Mouse (Mus musculus) heart, postnatal 36 days (tissue): ENCODE results near the gene Dstn. TPM values are rescaled to one million over a fixed set of nuclear protein-coding genes. Genes with fewer than 3 reads are reported as not detected.
A peak's percentile ranks its signal among the peaks of the same experiment; 100 is the strongest.

ENCODE experiments used
- DNase-seq, 2 experiments: peaks; one replicate each; pipeline ENCODE4 v3.0.0; 2021 to 2022
- intact Hi-C: fragments of 180-260 bp; cut with DNase I; formaldehyde crosslinking; loops from one replicate; pipeline ENCODE4 v1.15.1; 2025
- total RNA-seq, 2 experiments: library from RNA; stranded (reverse); gene quantifications; 2 replicates each; pipeline ENCODE4 v1.2.3; 2021

Gene Dstn
- total RNA-seq, 2 experiments from 2014 or later = 196 to 202 TPM

DNA sequence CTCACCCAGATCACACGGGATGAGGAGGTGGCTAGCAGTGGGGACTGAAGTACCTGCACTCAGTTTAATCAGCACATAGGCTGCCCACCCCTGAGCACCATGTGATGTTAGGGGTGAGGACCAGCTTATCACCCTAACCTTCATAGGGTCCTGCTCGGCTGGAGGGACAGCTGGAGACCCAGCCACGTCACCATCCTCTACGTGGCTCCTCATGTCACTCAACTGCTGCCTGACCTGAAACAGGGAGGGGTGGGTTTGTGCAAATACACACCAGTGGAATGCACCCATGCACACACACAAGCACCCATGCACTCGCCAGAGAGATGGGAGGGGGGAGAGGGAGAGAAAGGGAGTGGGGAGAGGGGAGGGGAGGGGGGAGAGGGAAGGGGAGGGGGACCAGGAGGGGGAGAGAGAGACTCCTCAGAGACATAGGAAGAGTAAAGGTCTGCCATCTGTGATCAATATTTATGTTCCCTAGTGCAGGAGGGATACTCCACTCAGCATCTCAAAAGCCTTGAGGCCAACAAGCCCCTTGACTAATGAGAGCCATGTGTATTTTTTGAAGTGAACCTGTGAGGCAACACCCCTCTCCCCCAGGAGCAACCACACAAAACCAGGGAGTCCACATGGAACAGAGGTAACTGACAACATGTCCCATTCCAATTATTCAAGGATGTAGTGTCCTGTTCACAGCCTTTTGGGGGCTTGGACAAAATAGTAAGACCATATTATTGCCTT, 35.3 kb downstream of the Dstn start:
- no peak for DNase-seq
- intact Hi-C loops = no loop called here

DNA sequence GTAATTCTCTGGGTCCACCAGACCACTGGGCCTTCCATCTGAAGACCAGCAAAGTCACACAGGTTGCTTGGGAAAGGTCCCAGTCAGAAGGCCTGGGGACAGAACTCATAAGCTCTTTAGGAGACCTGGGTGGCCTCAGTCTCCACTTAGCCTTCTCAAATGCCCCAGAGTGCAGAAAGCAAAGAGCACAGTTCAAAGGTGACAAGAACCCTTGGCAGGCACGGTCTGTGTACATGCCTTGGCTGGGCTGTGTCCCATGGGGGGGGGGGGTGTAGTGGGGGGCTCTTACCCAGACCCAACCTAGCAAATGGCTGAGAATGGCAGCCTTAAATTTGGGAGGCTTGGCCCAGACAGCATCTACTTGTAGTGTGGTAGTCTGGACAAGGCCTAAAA, 35.9 kb downstream of the Dstn start:
- intact Hi-C loops = no loop called here

DNA sequence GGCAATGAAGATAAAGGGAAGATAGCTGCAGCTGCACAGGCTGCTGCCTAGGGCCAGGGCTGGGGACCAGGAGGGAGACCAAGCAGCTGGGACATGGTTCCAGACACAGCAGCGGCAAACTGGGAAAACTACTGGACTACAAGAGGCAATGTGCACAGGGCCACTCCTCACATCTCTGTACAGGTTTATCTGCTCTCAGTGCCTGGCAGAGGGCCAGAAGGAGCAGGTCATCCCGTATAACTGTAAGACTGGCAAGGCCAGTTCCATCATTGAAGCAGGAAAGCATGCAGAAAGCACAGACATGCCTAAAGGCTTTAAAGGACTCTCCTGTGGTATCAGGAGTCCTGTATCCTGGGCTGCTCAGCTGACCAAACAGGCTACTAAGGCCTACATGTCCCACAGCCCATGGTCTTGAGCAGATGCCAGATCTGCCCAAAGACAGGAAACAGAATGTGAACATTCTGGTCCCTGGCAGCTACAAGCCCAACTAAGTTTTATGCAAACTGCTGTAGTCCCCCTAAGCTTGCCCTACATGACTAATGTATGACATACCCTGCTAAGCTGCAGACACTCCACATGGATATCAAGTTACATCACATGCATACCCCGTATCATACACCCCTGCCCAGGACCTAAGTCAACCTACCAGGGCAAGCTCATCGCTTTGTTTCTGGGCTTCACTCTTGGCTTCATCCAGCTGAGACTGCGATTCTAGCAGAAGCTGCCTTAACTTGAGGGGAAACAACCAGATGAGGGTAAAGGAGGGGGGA, 36.6 kb downstream of the Dstn start:
- intact Hi-C loops = no loop called here
- DNase-seq = peak in 1 of 2 experiments; percentile 18

More for the DNA sequence above, 35.9 kb downstream of the Dstn start:
- DNase-seq = no peak

DNA sequence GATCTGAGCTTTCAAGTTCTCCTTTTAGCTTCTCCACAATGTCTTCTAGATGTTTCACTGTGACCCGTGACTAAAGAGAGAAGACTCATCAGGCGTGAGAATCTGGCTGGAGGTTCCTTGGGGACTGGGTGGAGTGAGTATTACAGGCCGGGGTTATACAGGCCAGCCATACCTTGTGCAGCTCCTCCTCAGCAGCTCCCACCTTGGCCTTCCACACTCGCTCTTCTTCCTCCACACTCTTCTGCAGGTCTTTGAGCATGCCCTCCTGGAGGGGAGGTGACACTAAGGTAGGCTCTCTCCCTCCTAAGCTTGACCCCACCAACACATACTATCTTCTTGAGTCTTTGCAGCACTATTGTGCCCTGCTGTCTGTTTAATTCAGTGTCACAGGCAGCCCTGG, 38.8 kb downstream of the Dstn start:
- no peak for DNase-seq
- intact Hi-C loops = no loop called here

DNA sequence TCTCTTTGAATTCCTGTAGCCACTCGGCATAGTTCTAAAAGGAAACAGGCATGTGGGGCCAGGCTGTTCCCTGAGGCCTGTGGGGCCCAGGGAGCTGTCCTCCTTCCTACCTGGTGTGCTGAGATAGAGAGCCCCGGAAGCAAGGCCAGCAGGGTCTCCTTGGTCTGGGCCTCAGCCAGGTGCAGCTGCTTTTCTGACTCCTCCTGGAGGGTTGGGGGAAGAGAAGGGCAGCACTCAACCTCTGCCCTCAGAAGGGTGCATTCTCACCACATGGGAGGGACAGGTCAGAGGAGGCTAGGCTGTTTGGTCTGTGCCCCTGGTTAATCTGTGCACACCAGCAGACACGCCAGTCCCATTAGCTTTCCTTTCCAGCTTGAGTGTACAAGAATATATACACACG, 39.9 kb downstream of the Dstn start:
- no peak for DNase-seq

DNA sequence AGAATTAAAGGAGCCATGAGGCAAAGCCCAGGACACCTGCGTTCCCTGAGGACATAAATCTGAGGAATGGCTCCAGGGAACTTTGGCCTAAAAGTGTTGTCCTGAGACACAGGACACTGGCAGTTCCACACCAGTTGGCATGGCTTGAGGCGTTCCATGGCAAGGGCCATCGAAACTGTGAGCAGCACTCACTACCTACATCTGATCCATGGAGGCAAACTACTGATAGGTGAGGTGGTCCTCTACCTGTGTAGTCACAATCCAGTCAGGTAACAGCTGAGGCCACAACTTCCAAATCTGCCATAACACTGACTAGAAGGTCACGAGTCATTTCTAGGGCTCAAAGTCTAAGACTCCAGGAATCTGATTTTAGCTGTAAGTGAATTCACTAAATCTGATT, 40.6 kb downstream of the Dstn start:
- DNase-seq = no peak
- intact Hi-C loops = no loop called here

More for the DNA sequence above, 39.9 kb downstream of the Dstn start:
- intact Hi-C loops = no loop called here

DNA sequence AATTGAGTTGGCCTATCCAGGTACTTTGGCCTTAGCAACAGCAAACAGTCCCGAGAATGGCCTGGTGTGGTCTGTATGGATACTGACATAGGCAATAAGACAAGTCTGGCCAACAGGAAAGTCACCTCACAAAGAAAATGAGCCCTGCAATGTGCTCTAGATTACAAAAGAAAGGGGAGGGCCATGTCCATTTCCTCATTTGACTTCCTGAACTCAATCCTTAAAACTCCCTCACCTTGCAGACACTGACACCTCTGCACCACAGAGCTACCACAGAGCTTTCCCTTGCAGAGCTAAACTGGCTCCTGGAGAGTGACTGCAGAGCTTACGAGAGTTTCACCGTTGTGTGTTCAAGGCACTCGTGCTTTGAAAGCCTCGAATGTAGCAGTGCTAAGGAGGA, 47.1 kb downstream of the Dstn start:
- intact Hi-C loops = no loop called here
- no peak for DNase-seq

DNA sequence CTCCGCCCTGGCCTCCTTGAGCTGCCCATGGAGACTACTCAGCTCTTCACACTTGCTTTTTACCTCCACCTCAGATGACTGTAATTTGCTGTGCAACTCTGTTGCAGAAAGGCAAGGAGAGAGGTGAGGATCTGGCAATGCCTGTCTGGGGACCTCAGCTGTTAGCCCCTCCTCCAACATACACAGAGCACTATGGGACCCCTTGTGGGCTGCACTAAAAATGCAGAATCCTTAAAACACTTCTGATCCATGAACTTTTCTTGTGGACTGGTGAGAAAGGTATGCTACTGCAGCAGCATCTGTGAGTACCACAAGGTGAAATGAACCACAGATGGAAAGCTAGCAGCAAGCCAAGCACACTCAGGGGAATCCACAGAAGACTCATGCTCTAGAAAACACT, 48.2 kb downstream of the Dstn start:
- DNase-seq = no peak
- intact Hi-C loops = no loop called here

DNA sequence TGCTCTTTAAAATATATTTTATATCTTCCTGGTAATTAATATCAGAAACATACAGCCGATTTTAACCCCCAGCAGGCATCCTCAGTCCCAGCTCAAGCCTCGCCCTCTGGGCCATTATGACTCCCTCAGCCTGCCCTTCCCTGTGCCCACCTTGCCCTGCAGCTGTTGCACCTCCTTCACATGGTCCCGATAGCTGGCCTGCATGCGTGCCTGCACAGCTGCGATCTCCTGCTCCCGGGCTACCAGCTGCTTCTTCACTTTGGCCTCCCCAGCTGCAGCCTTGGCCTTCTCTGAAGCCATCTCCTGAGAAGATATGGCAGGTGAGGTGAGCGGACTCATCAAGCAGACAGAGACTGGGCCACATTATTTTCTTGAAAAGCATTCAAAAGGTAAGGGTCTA, 54.1 kb downstream of the Dstn start:
- intact Hi-C loops = no loop called here
- DNase-seq = no peak

DNA sequence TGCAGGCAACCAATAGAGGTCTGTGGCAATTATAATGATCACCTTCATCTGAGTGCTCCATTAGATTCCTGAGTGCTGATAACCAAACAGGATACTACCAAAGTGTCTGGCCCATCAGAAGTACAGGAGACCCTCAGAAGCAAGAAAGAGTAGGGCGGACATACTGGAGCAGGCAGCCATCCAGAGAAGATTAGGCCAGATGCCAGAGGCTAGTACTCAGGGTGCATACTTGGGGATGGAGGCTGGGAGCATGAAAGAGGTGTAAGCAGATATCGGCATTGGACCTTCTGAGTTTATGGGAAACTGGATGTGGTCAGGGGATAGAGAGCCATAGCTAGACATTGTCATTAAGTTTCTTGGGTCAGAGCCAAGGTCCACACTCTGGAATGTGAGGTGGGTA, 55.7 kb downstream of the Dstn start:
- DNase-seq = no peak
- intact Hi-C loops = no loop called here

DNA sequence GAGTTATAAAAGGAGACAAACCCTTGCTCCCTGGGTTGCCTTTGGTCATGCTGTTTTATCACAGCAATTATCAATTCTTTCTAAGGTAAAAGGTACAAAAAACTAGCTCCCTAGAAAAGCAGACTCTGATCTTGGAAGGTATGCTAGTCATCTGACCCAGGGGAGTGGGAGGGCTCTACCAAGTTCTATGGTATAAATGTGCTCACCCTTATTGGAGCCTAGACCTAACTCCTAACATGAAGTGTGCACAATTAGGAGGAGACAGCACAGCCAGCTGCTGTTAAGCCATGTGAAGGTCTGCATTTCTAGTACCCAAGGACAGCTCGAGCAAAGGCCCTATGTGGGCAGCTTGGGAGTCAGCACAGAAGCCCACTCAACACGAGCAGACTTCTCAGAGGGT, 56.8 kb downstream of the Dstn start:
- DNase-seq = no peak

DNA sequence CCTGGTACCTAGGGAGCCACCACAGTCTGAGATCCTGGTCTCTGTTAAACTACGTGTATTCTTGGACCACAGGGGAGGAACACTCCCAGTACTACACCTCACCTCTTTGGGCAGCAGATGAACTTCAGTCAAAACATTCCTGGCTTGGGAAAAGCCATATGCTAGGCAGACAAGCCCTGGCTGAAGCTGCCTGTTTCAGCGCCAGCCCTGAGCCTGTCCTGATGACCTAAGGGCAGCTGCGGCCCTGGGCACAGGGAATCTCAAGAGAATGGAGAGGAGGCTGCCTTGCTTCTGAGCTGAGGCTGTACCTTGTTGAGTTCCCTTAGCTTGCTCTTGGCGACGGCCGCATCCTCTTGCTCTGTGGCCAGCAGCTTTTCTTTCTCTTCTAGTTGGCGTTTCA, 58.0 kb downstream of the Dstn start:
- intact Hi-C loops = no loop called here
- no peak for DNase-seq

More for the DNA sequence above, 56.8 kb downstream of the Dstn start:
- intact Hi-C loops = no loop called here

DNA sequence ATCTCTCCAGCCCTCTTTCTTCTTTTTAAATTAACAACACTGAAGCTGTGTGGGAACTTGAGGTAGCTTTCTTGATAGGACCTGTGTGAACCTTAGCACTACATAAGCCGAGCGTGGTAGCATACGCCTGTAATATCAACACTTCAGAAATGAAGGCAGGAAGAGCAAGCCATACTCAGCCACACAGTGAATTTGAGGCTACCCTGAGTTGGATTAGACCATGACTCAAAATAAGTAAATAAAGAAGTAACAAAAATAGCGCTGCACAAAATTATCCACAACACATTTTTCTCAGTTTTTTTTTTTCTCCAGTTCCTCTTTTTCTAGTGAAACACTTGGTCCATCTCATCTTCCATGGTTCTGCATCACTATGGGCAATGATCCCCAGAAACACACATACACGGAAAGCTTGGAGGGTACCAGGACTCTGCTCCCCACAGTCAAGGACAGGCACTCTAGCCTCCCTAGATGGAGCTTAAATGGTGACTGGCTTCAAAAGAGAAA, 60.1 kb downstream of the Dstn start:
- intact Hi-C loops = no loop called here
- DNase-seq = no peak

DNA sequence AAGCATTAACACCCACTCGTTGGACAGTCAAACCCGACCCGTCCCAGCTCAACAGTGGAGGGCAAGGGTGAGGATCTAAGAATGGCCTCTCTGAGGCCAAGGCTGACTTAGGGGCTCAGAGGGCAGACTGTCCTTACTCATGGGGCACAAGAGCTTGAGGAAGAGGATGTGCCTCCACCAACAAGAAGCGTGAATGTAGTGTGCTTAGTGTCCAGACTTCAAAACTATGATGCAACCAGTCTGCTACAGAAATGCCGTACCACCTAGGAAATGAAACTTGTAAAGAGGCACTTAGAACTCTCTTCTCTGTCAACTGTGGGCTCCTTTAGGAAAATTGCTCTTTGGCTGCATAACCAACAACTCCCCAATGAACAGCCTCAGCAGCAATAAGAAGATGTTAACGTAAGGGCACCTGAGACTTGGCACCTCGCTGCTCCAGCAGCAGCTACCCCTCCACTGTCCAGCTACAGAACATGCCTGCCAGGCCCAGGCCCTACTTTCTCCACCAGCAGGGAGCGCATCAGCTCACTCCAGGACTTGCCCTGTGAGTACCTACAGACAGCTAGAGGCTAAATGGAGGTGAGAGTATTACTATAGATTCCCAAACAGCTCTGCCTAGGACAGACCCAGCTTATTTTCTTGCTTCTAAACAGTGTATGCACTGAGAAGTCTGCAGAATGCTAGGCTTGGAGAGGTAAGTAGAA, 63.5 kb downstream of the Dstn start:
- intact Hi-C loops = no loop called here
- DNase-seq = no peak

DNA sequence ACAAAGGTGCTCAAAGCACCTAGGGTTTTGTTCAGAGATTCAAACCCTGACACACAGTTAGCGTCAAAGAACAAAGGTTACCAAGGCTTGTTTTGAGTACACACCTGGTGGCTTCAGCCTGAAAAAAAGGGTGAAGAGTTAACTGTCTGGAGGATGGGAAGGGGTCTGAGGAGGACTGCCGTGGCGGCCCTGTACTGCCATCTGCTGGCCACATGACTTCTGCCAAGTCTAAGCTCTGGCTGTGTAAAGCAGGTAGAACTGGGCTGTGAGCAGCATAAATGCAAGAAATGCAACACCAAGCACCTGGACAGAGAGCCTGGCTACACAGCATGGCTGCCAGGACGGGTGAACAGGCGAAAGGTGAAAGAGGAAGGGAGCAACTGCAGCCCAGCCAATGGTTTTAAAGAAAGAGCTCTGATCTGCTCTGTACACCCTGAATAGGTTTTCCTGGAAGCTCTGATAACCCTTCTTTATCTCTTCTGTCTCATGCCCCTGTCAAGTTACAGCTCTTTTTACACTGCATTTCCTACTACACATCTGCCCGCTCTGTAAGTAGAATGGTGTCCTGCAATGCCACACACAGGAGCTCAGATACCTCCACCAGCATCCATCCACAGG, 65.8 kb downstream of the Dstn start:
- DNase-seq = peak; percentile 60 to 76
- intact Hi-C loops = loop anchor here (2.0 to 5.0 kb wide), 4 partner anchors 64 to 236 kb away; partner anchors contain the start of gene Dstn

DNA sequence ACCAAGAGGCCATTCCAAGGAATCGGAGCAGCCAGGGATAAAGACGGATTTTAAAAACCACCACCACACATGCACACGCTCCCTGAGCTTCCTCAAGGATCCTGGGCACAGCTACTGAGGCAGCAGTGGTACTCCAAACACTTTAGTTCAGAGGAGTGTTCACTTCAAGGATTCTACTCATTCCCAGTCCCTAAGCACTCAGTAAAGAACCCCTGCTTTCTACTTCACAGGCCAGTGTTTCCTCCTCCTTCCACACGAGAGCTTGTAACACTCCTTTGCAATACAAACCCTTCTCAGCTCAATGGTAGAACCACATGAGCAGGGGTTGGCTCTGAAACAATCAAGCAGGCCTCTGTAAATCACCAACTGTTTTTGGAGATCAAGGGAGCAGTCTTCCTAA, 67.0 kb downstream of the Dstn start:
- DNase-seq = no peak
- intact Hi-C loops = loop anchor here (5.0 kb wide), 1 partner anchor 65 kb away; the partner anchor contains the start of gene Dstn

DNA sequence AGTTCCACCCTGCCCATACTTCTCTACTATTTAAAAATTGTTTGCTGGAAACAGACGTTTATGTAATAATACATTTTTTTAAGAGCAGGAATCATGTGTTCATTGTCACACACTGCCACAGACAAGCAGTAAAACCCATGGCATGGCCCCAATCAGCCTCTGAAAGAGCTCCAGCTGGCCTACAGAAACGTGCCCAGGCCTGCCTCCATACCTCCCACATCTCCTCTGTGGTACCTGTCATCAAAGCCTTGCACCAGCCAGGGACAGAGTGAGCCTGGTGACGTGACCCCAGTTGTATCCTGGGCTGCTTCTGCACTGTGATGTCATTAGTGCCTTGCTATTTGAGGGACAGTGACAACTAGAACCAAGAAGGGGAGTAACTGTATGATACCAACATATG, 67.8 kb downstream of the Dstn start:
- no peak for DNase-seq
- intact Hi-C loops = loop anchor here (5.0 kb wide), 1 partner anchor 66 kb away; the partner anchor contains the start of gene Dstn

DNA sequence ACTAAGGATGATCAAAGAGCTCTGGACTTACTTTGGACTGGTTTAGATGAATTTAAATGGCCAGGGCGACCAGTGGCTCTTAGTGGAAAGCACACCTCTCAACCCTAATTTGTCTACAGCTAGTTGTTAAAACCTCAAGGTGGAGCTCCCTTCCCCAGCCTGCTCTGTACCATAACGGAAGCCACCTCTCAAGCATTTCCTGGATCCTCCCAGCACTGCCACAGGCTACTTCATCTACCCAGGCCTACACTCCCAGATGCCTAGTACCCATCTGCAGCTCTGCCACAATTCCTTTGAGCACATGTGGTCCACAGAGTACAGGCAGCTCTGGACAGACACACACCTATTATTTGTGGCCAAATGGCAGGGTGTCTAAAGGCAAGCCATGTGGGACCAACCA, 68.4 kb downstream of the Dstn start:
- DNase-seq = no peak
- intact Hi-C loops = loop anchor here (5.0 kb wide), 1 partner anchor 66 kb away; the partner anchor contains the start of gene Dstn

DNA sequence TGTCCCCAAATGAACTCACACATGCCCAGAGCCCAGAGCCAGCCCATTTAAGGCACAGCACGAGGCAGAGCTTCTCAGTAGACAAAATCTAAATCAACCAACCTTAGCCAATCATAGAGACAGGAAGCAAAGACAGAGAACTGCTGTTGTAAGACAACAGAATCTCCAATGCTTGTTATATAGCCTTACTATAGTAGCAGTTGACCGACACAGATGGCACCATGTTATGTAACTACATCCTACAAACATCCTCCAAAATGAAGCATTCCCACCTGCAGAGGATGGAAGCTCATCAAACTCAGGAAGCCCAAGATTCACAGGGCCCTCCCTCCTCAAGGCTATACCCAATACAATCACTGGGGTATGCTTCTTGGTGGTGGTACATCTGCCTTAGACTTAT, 72.4 kb downstream of the Dstn start:
- intact Hi-C loops = no loop called here

DNA sequence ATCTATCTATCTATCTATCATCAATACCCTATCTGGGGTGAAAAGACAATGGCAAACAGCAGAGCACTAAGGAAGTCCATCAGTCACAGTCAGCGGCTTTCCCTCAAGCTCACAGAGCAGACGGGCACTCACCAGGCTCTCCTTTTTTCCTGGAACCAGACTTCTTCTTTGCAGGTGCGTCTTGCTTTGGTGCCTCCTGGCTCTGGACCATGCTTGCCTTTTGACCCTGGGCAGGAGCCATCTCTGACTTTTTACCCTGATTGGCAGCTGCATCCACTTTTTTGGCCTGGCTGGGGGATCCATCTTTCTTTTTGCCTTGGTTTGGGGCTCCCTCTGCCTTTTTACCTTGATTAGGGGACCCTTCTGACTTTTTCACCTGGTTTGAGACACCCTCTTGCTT, 72.9 kb downstream of the Dstn start:
- intact Hi-C loops = no loop called here
- no peak for DNase-seq

More for the DNA sequence above, 72.4 kb downstream of the Dstn start:
- no peak for DNase-seq

DNA sequence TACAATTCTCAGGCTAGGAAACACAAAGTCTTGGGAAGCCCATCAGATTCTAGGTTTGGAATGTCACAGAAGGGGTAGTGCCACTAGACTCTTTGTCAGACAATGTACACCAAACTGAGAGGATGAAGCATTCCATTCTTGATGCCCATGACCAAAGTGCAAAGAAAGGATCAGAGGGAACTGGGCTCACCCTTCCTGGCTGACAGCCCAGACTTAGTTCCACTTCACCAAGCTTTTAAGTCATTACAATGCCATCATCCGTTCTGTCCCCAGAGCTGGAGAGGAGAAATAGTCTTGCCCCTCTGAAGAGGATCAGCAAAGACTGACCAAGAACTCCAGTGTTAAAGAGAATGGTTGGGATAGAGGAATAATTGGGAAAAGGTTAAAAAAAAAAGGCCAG, 75.9 kb downstream of the Dstn start:
- DNase-seq = peak in 1 of 2 experiments; percentile 39
- intact Hi-C loops = no loop called here
